Mouse (Mus musculus): ENCODE measurements around the gene Kcnc3.

GRCm38 (mm10) chr7:44598336-44598735 lies 7.9 kb downstream of the Kcnc3 start:
- no peak for TF ChIP-seq ZC3H11A (IDR thresholded peaks at IDR 0.05; ENCODE audit: borderline replicate concordance, low read depth, low read length)
- no peak for TF ChIP-seq ZNF384 (IDR thresholded peaks at IDR 0.05; ENCODE audit: low read depth, low read length)
- no peak for TF ChIP-seq MAFK (IDR thresholded peaks at IDR 0.05; ENCODE audit: insufficient read depth, low read depth, low read length)
- no peak for TF ChIP-seq CHD2 (IDR thresholded peaks at IDR 0.05; ENCODE audit: low read depth, low read length)

All from ES-E14 (cell line).